Mouse (Mus musculus): Measurements from ENCODE around the gene Snai3. TPM values are rescaled to one million over a fixed set of nuclear protein-coding genes. Genes with fewer than 3 reads are reported as not detected.

Gene Snai3
- polyA plus RNA-seq (2012; ENCODE audit: low replicate concordance), result 0.42 and 0.59 TPM in 2 replicates

DNA sequence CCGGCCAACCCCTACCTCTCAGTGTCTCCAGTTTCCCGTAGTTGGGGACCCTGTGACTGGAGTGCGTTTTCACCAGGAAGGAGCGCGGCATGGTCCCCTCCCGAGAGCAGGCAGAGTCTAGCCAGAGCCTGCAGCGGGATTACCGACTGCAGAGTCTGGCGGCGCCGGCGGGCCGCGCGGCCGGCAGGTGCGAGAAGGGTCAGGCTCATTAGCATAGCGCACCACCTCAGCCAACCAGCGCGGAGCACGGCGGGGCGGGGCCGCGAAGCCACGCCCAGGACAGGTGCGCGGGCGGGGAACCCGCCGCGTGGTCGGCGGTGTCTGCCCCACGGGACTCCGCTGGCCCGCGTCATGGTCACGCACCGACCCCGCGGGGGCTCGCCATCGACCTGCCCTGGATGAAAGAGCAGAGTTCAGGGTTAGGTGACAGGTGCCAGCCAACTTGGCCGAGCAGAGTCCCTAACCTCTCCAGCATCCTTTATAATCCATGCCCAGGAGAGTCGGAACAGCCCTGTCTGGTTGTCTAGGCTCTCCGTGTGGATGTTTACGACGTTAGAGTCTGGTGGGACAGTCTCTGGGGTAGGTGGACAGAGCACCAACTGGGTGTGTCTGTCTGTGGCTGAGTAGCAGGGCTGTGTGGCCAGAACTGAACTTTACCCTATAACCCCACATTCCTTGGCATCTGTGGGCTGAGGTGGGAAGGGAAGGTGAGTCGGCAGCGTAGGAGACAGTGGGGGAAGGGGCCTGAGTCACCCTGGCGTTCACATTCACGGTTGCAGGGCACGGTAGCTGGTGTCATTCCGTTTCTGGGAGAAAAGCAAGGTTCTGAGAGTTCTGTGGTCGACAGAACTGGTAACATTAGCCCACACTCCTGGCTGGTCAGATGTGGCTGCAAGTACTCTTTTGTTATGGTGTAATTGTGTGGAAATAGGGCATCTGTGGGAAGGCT is at the start of gene Snai3:
Gene Snai3 (minus strand): TSS at position 210 of the 949 bp plus-strand sequence.

DNA sequence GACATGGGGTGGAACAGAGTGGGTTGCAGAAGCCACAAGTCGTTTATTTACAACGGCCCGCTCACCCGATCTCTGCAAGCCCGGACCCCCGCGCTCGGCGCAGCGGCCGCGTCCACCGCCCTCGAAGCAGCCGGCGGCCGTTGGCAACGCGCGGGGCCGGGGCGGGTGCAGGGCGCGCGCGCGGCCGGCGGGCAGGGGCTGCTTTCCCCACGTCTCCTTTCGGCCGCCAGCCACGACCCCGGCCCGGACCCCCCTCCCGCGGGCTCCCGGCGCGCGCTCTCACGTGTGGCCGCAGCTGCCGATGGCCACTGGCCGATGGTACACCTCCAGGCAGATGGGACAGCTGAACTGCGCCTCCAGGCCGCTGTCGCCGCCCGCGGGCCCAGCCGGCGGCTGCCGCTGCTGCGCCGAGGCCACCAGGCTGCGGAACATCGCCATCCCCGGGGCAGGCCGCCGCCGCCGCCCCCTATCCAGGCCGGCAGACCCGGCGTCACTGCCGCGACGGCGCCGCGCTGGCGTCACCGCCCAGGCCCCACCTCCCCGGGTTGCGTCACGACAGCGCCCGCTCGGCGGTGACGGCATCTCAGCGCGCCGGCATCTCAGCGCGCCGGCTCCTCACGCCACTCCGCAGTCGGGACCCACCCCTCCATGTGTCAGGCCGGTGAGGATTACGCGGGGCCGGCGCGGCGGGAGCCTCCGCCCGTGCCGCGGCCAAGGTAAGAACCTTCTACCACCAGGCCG is 15.2 kb upstream of the Snai3 start, which contains the start of the genes Rnf166 and Ctu2:
Gene Rnf166 (minus strand): TSS at position 485 of the 741 bp plus-strand sequence.
Gene Ctu2 (plus strand): TSS at position 564 of the 741 bp plus-strand sequence.

DNA sequence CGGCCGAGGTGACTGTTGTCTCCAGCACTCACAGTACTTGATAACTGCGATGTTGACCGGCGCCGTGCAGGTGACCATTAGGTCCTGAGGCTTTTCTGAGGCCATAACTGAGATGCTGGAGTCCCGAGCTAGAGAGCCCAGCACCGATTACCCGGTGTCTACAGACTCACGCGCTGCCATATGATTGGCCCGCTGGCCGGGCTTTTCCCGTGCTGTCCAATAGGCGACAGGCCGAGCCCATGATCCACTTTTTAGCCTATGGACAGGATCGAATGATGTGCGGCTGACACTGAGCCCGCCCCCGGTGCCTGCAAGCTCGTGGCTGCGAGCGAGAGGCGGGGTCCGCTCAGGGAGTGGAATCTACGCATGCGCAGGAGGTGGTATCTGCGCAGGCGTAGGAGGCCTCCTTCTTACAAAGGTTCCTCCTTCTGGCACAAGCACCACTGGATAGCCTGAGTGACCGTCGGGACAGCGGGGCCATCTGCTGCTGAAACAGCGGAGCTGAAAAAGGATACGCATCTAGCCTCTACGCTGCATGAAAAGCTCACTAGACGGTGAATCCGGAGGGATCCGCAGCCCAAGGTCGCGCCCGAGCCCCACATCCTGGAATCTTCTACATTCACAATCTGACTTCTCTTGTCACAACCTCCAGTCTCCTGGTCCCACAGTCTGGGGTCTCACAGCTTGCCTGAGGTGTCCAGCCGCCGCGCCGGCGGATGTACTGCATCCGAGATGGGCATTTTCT is 17.1 kb downstream of the Snai3 start, which contains the start of gene Mvd:
Gene Mvd (minus strand): TSS at position 161 of the 745 bp plus-strand sequence.

DNA sequence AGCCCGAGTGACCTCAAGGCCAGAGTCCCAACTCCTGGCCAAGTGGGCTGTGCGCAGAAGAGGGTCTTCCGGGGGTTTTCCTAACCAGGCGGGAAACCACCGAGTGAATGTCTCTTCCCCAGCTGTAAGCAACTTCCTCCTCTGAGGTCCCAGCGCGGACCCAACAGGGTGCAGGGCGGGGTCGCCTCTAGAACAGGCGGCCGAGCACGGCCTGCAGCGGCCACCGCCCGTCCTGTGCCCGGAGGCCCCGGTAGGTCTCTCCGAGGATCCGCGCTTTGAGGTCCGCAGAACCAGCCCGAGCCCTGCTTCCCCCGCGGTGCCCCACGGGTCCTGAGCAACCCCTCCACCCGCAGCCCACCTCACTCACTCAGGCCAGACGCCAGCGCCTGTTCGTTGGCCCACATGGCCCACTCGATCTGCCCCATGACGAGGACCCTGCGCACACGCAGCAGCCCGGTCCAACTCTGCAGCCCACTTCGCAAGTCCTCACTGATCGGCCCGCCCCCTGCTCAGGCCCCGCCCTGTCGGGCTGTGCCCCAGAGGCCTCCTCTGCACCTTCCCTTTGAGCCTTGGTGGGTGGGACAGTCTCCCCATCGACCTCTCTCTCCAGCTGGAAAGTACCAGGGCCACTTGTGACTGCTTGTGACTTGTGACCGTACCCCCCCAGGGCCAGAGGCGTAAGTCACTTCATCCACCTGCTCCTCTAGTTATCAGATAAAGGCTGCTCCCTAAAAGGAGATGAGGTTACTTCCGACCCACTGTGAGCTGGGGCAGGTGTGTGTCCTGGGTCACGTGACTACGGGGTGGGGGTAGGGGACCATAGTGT is 27.9 kb downstream of the Snai3 start, which contains the start of gene Cyba:
Gene Cyba (minus strand): TSS at position 488 of the 826 bp plus-strand sequence.

DNA sequence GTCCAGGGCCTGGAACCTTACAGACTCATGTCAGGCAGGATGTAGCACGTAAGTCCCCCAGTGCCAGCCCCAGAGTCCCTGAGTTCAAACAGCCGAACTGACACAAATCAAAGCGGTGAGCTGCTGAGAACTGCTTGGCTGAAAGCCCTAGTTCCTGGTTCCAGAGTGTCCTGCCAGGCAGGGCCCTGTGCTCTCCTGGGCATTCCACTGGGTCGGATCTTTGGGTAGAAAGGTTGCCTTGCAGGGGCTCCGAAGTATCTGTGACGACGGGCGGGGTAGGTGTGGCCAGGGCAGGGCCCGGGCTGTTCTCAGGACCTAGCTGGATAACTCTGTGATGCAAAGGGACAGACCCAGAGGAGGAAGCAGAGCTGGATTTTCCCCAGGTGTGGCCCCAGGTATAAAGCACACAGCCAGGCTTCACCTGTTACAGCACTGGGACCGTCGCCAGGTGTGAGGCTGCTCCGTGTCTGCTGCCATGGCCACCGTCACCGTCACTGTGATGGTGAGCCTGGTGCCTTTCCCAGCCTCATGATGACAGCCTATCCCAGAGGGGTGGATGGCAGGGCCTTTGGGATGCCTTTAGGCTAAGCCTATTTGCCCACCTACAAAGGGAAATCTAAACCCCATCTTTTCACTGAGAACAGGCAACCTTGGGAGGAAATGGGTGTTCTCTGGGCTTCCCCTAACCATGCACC is 39.0 kb downstream of the Snai3 start, which contains the start of gene Il17c:
Gene Il17c (plus strand): TSS at position 645 of the 695 bp plus-strand sequence.

Other genes with a start within 250 kb of the Snai3 start
- 1,742 and 2,184 TPM in 2 replicates for gene Zfpm1, start 178.6 kb downstream of the Snai3 start, polyA plus RNA-seq (2012; ENCODE audit: low replicate concordance)
- not detected in 2 replicates for gene Trhr2, start 100.0 kb downstream of the Snai3 start, polyA plus RNA-seq (2012; ENCODE audit: low replicate concordance)
- 91.5 and 120 TPM in 2 replicates for gene Zc3h18, start 84.1 kb downstream of the Snai3 start, polyA plus RNA-seq (2012; ENCODE audit: low replicate concordance)
- gene Il17c, start 38.7 kb downstream of the Snai3 start, polyA plus RNA-seq (2012; ENCODE audit: low replicate concordance), result 0.27 TPM in 1 of 2 replicates, not detected in the other
- gene Cyba, start 27.8 kb downstream of the Snai3 start, polyA plus RNA-seq (2012; ENCODE audit: low replicate concordance), result 241 and 437 TPM in 2 replicates
- 7.4 and 8.7 TPM in 2 replicates for gene Mvd, start 17.3 kb downstream of the Snai3 start, polyA plus RNA-seq (2012; ENCODE audit: low replicate concordance)
- gene Rnf166, start 15.3 kb upstream of the Snai3 start, polyA plus RNA-seq (2012; ENCODE audit: low replicate concordance), result 16.7 and 27.1 TPM in 2 replicates
- gene Ctu2, start 15.4 kb upstream of the Snai3 start, polyA plus RNA-seq (2012; ENCODE audit: low replicate concordance), result 35.6 and 52.9 TPM in 2 replicates
- gene Piezo1, start 90.6 kb upstream of the Snai3 start, polyA plus RNA-seq (2012; ENCODE audit: low replicate concordance), result 144 and 175 TPM in 2 replicates
- gene Cdt1, start 107.3 kb upstream of the Snai3 start, polyA plus RNA-seq (2012; ENCODE audit: low replicate concordance), result 618 and 659 TPM in 2 replicates
- 73.2 and 246 TPM in 2 replicates for gene Aprt, start 116.2 kb upstream of the Snai3 start, polyA plus RNA-seq (2012; ENCODE audit: low replicate concordance)
- 2.4 and 8.2 TPM in 2 replicates for gene Galns, start 150.7 kb upstream of the Snai3 start, polyA plus RNA-seq (2012; ENCODE audit: low replicate concordance)
- gene Trappc2l, start 150.9 kb upstream of the Snai3 start, polyA plus RNA-seq (2012; ENCODE audit: low replicate concordance), result 1.6 TPM in 1 of 2 replicates, not detected in the other
- not detected in 2 replicates for gene Pabpn1l, start 162.0 kb upstream of the Snai3 start, polyA plus RNA-seq (2012; ENCODE audit: low replicate concordance)
- 199 and 264 TPM in 2 replicates for gene Cbfa2t3, start 238.4 kb upstream of the Snai3 start, polyA plus RNA-seq (2012; ENCODE audit: low replicate concordance)